ENCODE assay signal across 7 mouse cellular contexts in genomic region chr1:135563781-135564414, GRCm38 (mm10). TPM values are rescaled to one million over a fixed set of nuclear protein-coding genes. Genes with fewer than 3 reads are reported as not detected.
DNase-seq lines count a peak whose midpoint lies in the region; TF ChIP-seq lines count a peak whose summit lies in the region.

No protein-coding gene starts in this region.

- no peaks in the 10 kb centered on the region for H3K36me3 ChIP-seq in E14TG2a.4 (ENCODE audit: insufficient read depth, low read length)
- no peaks in the 10 kb centered on the region for H3K36me3 ChIP-seq in ES-E14 (ENCODE audit: control insufficient read depth, insufficient read depth, low read length, poor library complexity, severe bottlenecking)
- H3K36me3 ChIP-seq in hindbrain, embryonic 10.5 days: no peaks in the 10 kb centered on the region
- peaks cover 10% of the 10 kb centered on the region; the same call in 1 of the 2 replicates for H3K36me3 ChIP-seq in limb, embryonic 10.5 days

- intact Hi-C loops in left cerebral cortex, postnatal 25 days (cut with DNase I): no loop called here
- intact Hi-C loops in left cerebral cortex, postnatal 14 days (cut with DNase I): no loop called here

- WGBS in hindbrain, embryonic 10.5 days: 38% methylated on average over 9 of the region's 9 CpGs
- WGBS in limb, embryonic 10.5 days: 23% methylated on average over 9 of the region's 9 CpGs

- in situ Hi-C loops in ES-E14 (cut with MboI; ENCODE audit: low sequenced_read_pairs in 2 of 2, unreplicated experiment in 2 of 2): no loop called here

- H3K4me3 ChIP-seq in E14TG2a.4 (replicated peaks; ENCODE audit: low read length): peak overlapping the region; percentile 45; the same call in 1 of the 2 replicates
- no peak overlapping the region for H3K4me3 ChIP-seq in ES-E14 (ENCODE audit: insufficient read depth in 1 of 2, low read depth in 1 of 2, low read length in 2 of 2, poor library complexity in 1 of 2, severe bottlenecking in 1 of 2)
- no peak overlapping the region for H3K4me3 ChIP-seq in hindbrain, embryonic 10.5 days
- 0 out of 2 replicates have a peak overlapping the region, but pooled peaks have one; percentile 15 for H3K4me3 ChIP-seq in limb, embryonic 10.5 days

- H3K4me1 ChIP-seq in E14TG2a.4 (replicated peaks; ENCODE audit: low read depth, low read length) (peaks cover 53% of the 10 kb centered on the region), ES-E14 (ENCODE audit: control insufficient read depth in 2 of 2, insufficient read depth in 2 of 2, low read length in 2 of 2, poor library complexity in 1 of 2) (peaks cover 5 to 24% of the 10 kb centered on the region in 2 experiments)
- peaks cover 61% of the 10 kb centered on the region for H3K4me1 ChIP-seq in hindbrain, embryonic 10.5 days (replicated peaks)
- peaks cover 75% of the 10 kb centered on the region for H3K4me1 ChIP-seq in limb, embryonic 10.5 days

- no peak for DNase-seq in ES-E14 (ENCODE audit: low read depth, low spot score)
- peak; percentile 46 for DNase-seq in hindbrain, embryonic 10.5 days (ENCODE audit: low spot score)
- peak; percentile 75 for DNase-seq in limb, embryonic 10.5 days (ENCODE audit: low spot score)
- DNase-seq in thymus, postnatal 4 days: no peak
- no peak for DNase-seq in left cerebral cortex, postnatal 25 days (ENCODE audit: low spot score in 2 of 2)
- no peak for DNase-seq in left cerebral cortex, postnatal 14 days (ENCODE audit: low spot score in 2 of 2)

- H3K9ac ChIP-seq in ES-E14 (ENCODE audit: insufficient read depth, low read depth, low read length, poor library complexity, severe bottlenecking): peak overlapping the region; percentile 35; the same call in 1 of the 2 replicates

- H3K27ac ChIP-seq in ES-E14 (ENCODE audit: insufficient read depth, low read depth, low read length, poor library complexity, severe bottlenecking): no peak overlapping the region
- peak overlapping the region; percentile 84 for H3K27ac ChIP-seq in hindbrain, embryonic 10.5 days
- H3K27ac ChIP-seq in limb, embryonic 10.5 days: peak overlapping the region; percentile 90

- no peaks in the 10 kb centered on the region for H3K9me3 ChIP-seq in E14TG2a.4 (ENCODE audit: low read length)
- H3K9me3 ChIP-seq in ES-E14 (ENCODE audit: control insufficient read depth, insufficient read depth, low read depth, low read length): no peaks in the 10 kb centered on the region
- no peaks in the 10 kb centered on the region for H3K9me3 ChIP-seq in hindbrain, embryonic 10.5 days
- no peaks in the 10 kb centered on the region for H3K9me3 ChIP-seq in limb, embryonic 10.5 days (replicated peaks)

- TF ChIP-seq CTCF in E14TG2a.4 (conservative IDR thresholded peaks at IDR 0.05; ENCODE audit: low read length): no peak

- H3K27me3 ChIP-seq in E14TG2a.4 (ENCODE audit: insufficient read depth, low read length): 0 out of 2 replicates have a peak, but pooled peaks cover 4% of the 10 kb centered on the region
- H3K27me3 ChIP-seq in hindbrain, embryonic 10.5 days (ENCODE audit: insufficient read depth, poor library complexity, severe bottlenecking): no peaks in the 10 kb centered on the region
- no peaks in the 10 kb centered on the region for H3K27me3 ChIP-seq in limb, embryonic 10.5 days (ENCODE audit: low read depth, poor library complexity, severe bottlenecking)

TF ChIP-seq in ES-E14, 5 proteins besides CTCF, POLR2A, EP300 and RAD21:
- TF ChIP-seq ZC3H11A (IDR thresholded peaks at IDR 0.05; ENCODE audit: borderline replicate concordance, low read depth, low read length) (no peak), CHD2 (IDR thresholded peaks at IDR 0.05; ENCODE audit: low read depth, low read length) (no peak), HCFC1 (IDR thresholded peaks at IDR 0.05; ENCODE audit: borderline replicate concordance, insufficient read depth, low read length) (no peak), MAFK (IDR thresholded peaks at IDR 0.05; ENCODE audit: insufficient read depth, low read depth, low read length) (no peak), ZNF384 (IDR thresholded peaks at IDR 0.05; ENCODE audit: low read depth, low read length) (no peak)

RNA-seq across cellular contexts. Expression of gene Nav1, which starts 43.2 kb away (rescaled TPM):
- total RNA-seq in ES-E14 (2012; rRNA removed): 10.4 and 11.4 TPM in 2 replicates
- 16.1 and 19.3 TPM in 2 replicates for polyA plus RNA-seq in hindbrain, embryonic 10.5 days (2016; fragmentation: Nextera tagmentation; extraction: Ambion mirVana)
- polyA plus RNA-seq in limb, embryonic 10.5 days (2016; fragmentation: Nextera tagmentation; extraction: Ambion mirVana): 16.1 and 18.3 TPM in 2 replicates
- total RNA-seq in left cerebral cortex, postnatal 25 days (2021): 10 to 100 TPM; 70.1 to 71.4 TPM
- 100 to 1,000 TPM; 146 to 161 TPM for total RNA-seq in left cerebral cortex, postnatal 14 days (2021)

Comparison
In these comparisons a context has a peak if more than half of its experiments do, and no peak if none do; other contexts are left out.
1. H3K4me3 ChIP-seq: peak in E14TG2a.4 (single experiment) and limb, embryonic 10.5 days (single experiment); none in ES-E14 (0 of 2) and hindbrain, embryonic 10.5 days (single experiment).
2. DNase-seq: peak in hindbrain, embryonic 10.5 days (single experiment) and limb, embryonic 10.5 days (single experiment); none in ES-E14 (single experiment), thymus, postnatal 4 days (single experiment), left cerebral cortex, postnatal 25 days (0 of 2) and left cerebral cortex, postnatal 14 days (0 of 2).